Mouse (Mus musculus): Measurements from ENCODE around the gene Dlx5.

GRCm38 (mm10) chr6:6914849-6915525 lies 33.1 kb upstream of the Dlx5 start:
- TF ChIP-seq SRF (IDR thresholded peaks at IDR 0.05; ENCODE audit: control insufficient read depth, insufficient read length, low read depth) = no peak
- no peak for TF ChIP-seq TCF12 (IDR thresholded peaks at IDR 0.05; ENCODE audit: insufficient read depth, poor library complexity, severe bottlenecking)
- no peak for TF ChIP-seq TCF3 (IDR thresholded peaks at IDR 0.05; ENCODE audit: insufficient read length, low read depth)
- TF ChIP-seq MAX (IDR thresholded peaks at IDR 0.05; ENCODE audit: low read depth) = no peak
- no peak for TF ChIP-seq POLR2A (IDR thresholded peaks at IDR 0.05; ENCODE audit: insufficient read length, low read depth)
- TF ChIP-seq E2F4 (IDR thresholded peaks at IDR 0.05; ENCODE audit: insufficient read depth) = no peak
- no peak for TF ChIP-seq MYOD1 (IDR thresholded peaks at IDR 0.05; ENCODE audit: control insufficient read depth in 1 of 3, insufficient read length in 2 of 3, low read depth in 2 of 3)

Measured in myocyte (in vitro differentiated cells).